Mouse (Mus musculus): ENCODE data around the gene Rapgef6.
A peak's percentile ranks its signal among the peaks of the same experiment; 100 is the strongest.

Gene Rapgef6

GRCm38 (mm10) chr11:54522529-54523430 is at the start of gene Rapgef6:
Rapgef6 (plus strand) TSS chr11:54522847.
- peak; percentile 99 for DNase-seq (ENCODE audit: low read depth)

- no peak for DNase-seq (ENCODE audit: low read depth)
These were observed 44.2 kb upstream of the Rapgef6 start for GRCm38 (mm10) chr11:54478414-54478813.

DNA sequence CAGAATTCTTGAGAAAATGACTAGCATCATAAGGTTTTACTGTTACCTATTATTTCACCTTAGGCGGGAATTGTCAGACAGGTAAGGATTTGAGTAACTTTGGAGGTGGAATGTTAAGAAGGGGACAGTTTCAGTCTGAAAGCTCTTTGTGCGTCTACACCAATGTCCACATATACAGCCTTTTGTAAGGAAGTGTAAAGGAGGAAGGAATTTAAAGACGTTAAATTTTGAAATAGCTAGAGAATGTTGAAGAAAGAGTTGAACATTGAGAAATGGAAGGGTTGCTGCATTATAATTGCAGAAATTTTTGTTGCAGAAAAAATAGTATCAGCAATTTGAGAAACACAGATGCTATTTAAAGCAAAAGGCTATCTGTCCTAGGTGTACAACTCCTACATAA is 36.6 kb upstream of the Rapgef6 start:
- no peak for DNase-seq (ENCODE audit: low read depth)

GRCm38 (mm10) chr11:54491946-54492558 is 30.6 kb upstream of the Rapgef6 start:
- DNase-seq (ENCODE audit: low read depth) = no peak

DNA sequence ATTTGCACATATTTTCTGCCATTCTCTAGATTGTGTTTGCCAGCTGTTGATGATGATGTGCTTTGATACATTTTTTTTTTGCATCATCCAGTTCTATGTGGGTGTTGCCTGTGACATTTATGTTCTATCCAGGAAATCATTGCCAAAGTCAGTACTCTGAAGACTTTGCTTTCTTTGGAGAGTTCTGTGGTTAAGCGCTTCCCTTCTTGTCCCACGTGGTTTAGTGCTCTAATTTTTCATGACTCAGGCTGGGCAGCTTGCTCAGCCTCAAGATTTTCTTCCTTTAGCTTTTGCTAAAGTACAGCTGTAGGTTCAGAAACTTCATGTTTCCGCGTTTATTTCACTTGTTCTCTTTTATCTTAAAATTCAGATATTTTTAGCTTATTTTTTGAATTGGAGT is 30.1 kb upstream of the Rapgef6 start:
- peak; percentile 10 for DNase-seq (ENCODE audit: low read depth)

DNA sequence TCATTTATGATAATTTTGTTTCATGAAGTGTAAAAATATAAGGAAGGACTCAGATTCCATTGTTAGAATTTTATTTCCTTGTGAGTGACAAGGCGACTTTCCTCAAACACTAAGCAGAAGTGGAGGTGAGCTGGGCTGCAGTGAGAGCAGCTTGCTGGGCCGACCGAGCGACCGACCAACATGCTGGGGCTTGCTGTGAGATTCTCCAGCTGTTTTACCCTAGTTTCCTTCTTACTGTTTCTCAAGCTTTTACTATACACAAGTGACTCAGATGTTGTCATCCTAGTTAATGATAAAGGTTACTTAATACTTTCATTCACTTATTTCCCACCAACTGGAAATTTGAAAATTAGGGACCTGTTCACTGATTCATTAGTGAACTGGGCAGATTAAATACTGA is 22.8 kb upstream of the Rapgef6 start:
- DNase-seq (ENCODE audit: low read depth) = no peak

GRCm38 (mm10) chr11:54502546-54503245 is 20.0 kb upstream of the Rapgef6 start:
- no peak for DNase-seq (ENCODE audit: low read depth)

DNA sequence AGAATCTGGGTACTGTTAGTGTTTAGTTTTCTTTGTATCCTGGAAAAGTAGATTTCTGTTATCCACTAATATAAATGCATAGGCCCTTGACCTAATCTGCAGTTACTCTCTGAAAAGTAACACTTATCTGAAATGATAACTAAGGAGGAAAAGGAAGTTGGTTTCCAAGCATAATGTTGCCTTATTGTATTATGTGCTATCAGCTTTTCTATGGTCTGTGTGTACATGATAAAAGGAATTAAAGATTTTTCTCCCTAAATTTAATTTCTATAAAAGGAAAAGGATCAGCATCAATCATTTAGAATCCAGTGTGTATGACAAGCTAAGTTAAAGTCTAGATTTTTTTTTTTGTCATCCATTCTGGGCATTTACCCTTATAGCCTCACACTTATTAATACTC is 9.1 kb upstream of the Rapgef6 start:
- DNase-seq (ENCODE audit: low read depth) = no peak

DNA sequence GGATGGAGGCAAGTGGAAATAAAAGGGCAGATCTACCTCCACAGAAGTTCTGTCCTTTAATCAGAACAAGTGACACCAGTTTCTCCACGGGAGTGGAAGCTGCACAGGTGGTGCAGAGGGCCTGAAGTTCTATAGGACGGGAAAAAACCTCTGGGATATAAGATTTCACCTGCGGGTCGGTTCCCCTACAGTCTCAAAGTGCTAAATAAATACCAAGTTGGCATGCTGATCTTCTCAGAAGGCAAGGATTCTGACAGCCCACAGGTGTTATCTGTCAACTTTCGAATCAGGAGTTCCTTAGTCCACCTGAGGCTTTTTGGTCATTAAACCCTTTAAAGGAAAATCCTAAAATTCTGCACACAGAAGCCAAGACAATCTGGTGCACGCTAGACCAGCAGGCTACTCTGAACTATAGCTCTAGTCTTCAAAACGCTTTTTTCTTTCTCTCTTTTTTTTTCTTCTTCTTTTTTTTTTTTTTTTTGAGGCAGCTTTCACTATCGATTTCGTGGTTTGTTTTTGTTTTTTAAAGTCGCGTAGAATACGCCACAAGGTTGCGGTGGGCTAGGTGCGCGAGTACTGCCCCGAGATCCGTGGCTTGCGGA is 619 bp upstream of the Rapgef6 start:
- DNase-seq (ENCODE audit: low read depth) = no peak

GRCm38 (mm10) chr11:54523431-54524001 is 869 bp downstream of the Rapgef6 start:
- DNase-seq (ENCODE audit: low read depth) = no peak

DNA sequence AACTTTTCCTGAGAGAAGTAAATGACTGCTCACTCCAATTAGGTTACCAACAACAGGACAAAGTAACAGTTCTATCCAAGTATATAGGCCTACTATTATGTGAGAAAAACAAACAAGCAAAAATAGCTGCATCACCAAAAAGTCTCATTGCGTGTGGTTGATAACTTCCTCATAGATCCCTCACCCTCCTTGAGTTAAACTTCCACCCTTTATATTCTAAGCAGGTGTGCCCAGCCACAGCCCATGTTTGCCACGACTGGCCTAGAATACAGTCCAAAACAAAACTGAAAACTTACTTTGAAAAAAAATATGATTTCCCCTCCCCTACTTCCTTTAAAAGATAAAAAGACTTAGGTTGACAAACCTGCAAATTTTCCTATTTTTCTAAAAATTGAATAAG is 5.4 kb downstream of the Rapgef6 start:
- DNase-seq (ENCODE audit: low read depth) = no peak

- no peak for DNase-seq (ENCODE audit: low read depth)
These were observed 7.7 kb downstream of the Rapgef6 start for GRCm38 (mm10) chr11:54530391-54530790.

- no peak for DNase-seq (ENCODE audit: low read depth)
These were observed 8.3 kb downstream of the Rapgef6 start for GRCm38 (mm10) chr11:54530916-54531315.

- no peak for DNase-seq (ENCODE audit: low read depth)
These were observed 11.2 kb downstream of the Rapgef6 start for GRCm38 (mm10) chr11:54533834-54534233.

- peak; percentile 66 for DNase-seq (ENCODE audit: low read depth)
These were observed 12.2 kb downstream of the Rapgef6 start for GRCm38 (mm10) chr11:54534871-54535270.

GRCm38 (mm10) chr11:54539031-54539430 is 16.4 kb downstream of the Rapgef6 start:
- DNase-seq (ENCODE audit: low read depth) = no peak

- DNase-seq (ENCODE audit: low read depth) = no peak
These were observed 16.8 kb downstream of the Rapgef6 start for GRCm38 (mm10) chr11:54539486-54539885.

DNA sequence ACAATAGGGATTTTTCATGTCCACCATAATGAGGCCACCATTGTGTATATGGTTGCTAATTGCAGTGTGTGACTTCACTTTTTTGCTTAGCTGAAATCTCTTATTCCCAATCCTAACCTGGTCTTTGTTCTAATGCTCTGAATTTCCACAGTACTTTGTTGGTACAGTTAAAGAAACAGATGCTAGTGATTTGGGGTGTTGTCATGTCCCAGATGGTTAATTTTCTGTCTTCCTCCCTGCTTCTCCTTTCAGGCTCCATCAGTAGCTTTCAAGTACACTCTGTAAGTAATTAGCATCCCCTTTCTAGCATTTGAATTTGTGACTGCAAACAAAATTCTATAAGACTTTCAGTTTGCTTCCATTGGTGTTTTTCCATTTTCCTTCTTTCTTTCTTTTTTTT is 17.7 kb downstream of the Rapgef6 start:
- no peak for DNase-seq (ENCODE audit: low read depth)

- no peak for DNase-seq (ENCODE audit: low read depth)
These were observed 19.8 kb downstream of the Rapgef6 start for GRCm38 (mm10) chr11:54542414-54542813.

DNA sequence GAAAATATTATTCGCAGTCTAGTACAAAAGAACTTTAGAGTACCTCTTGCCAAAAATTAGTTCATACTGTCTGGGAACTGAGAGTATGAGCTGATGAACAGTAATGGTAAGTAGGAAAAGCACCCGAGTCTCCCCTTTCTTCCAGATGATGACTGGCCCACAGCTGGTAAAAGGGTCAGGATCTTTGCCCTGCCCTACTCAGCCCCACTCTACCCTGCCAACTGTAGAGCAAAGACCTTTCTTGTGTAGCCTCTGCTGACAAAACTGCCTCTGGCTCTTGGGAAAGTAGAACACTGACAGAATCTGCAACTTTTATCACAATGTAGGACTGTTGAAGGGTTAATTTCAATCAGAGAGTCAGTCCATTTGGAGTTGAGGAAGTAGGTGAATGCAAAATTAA is 32.3 kb downstream of the Rapgef6 start:
- no peak for DNase-seq (ENCODE audit: low read depth)

DNA sequence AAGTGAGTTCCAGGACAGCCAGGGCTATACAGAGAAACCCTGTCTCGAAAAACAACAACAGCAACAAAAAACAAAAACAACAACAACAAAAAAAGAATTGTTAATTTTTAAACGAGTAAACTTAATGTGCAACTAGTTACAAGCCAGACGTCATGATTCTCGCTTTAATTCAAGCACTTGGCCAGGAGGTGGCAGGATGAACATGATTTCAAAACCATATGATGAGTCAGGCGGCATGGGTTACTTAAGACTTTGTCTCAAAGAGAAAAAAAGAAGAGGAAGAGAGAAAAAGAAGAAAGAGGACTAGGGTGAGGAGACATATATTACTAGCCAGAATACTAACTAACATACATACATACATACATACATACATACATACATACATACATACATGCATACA is 40.1 kb downstream of the Rapgef6 start:
- DNase-seq (ENCODE audit: low read depth) = peak; percentile 45

- DNase-seq (ENCODE audit: low read depth) = no peak
These were observed 45.3 kb downstream of the Rapgef6 start for GRCm38 (mm10) chr11:54567959-54568358.

Data from c-Kit-positive CD71-negative TER-119-negative erythroid progenitor cells, embryonic 14.5 days (primary cell).